Mouse (Mus musculus): Measurements from ENCODE around the gene Eps15l1.
A peak's percentile ranks its signal among the peaks of the same experiment; 100 is the strongest.

Gene Eps15l1

DNA sequence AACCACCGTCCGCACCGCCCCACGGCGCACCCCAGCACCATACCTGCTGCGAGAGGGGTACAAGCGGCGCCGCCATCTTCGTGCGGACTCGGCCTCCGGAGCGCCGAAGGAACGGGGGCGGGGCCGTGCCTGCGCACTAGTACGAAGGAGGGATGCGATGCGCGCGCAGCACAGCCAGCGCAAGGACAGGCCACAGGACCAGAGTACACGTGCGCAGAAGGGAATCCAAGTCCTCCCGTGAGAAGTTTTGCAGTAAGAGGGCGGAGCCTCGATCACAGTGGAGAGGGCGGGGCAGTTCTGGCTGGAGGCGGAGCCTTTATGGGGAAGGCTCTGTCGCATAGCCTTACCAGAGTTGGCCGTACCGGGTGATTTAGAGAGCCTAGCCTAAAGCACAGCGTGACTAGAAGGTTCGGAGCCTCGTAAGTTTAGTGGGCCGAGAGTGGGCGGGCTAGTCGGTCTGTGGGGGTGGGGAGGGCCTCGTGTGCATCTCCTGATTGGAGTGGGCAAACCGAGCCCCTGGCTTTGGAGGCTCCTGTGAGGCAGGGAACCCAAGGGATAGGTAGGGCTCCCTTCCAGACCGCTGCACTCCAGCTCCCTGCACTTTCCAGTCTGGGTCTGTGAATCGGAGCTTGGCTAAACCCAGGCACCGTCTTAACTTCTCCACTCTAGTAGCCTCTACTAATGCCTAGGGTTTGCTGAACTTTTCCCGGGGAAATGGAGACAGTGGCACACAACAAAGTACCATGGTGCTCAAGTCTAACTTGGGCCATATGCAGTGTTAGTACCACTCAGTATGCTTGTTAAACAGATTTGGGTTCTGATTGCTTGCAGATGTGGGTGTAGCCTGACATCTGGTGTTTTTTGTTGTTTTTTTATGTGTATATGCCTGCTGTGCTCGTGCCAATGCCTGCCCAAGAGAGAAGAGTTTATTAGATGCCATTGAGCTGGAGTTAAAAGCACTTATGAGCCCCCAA is at the start of gene Eps15l1:
Eps15l1 (minus strand) TSS at position 99 of the 974 bp plus-strand sequence.
- DNase-seq (ENCODE audit: low spot score) = peak; percentile 100

DNA sequence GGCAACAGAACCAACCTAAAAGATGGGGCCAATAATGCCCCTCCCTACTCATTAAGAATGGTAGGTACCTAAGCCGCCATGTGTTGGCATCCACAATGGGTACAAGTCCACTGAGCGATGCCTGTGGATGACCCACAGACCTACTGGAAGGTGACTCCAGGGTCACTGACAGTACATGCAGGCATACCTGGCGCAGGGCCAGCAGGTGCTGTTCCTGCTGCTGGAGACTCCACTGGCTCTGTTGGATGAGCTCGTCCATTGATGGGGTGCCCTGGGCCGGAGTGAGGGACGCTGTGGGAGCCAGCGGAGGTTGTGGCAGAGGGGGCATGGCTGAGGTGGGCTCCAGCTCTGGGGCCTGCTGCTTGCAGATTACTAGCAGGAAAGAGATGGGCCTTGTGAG is 49.4 kb upstream of the Eps15l1 start:
- DNase-seq (ENCODE audit: low spot score) = peak; percentile 62

DNA sequence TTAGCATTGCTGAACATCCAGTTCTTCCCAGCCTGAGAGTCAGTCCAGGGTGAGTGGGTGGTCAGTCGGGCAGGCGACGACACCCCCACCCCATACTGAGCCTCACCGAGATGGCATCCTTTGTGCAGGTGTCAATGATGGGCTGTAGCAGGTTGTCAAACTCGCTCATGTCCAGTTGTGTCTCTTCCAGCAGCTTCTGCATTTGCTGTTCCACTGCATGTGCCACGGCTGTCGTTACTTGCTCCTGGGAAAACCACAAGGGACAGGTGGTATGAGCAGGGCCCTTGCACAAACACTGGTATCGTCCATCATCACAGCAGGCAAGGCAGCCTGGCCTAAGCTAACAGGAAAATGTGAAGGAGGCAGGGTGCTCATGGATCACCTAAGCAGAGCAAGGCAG is 48.7 kb upstream of the Eps15l1 start:
- DNase-seq (ENCODE audit: low spot score) = no peak

DNA sequence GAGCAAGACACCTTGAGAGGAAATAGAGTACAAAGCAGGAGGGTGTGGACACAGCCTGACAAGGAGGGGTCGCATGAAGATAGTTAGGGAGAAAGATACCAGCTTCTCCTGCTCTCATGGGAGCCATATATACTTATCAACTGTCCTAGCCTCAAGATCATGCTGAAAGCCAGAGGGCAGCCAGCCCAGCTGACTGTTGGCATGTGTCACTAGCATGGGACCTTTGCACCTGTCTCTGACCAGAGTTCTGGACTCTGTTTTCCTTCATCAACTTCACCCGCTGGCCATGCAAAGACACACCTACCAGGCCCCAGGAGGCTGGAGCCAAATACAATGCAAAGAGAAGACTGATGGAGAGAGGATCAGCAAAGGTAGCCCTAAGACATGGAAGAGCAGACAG is 48.0 kb upstream of the Eps15l1 start:
- DNase-seq (ENCODE audit: low spot score) = no peak

DNA sequence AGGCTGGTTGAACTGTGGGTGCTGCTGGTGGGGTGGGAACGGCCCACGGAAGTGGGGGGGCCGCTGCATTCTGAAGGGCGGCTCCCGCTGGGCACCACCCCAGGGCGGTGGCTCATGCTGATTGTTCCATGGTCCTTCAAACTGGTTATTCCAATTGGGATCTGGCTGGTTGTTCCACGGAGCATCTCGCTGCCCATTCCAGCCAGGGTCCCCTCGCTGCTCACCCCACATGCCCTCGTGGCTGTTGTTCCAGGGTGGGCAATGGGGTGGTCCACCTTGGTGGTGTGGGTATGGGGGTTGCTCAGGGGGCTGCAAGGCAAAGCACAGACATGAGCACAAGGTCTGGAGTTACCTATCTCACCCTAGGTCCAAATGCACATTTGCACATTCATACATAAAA is 43.0 kb upstream of the Eps15l1 start:
- DNase-seq (ENCODE audit: low spot score) = no peak

DNA sequence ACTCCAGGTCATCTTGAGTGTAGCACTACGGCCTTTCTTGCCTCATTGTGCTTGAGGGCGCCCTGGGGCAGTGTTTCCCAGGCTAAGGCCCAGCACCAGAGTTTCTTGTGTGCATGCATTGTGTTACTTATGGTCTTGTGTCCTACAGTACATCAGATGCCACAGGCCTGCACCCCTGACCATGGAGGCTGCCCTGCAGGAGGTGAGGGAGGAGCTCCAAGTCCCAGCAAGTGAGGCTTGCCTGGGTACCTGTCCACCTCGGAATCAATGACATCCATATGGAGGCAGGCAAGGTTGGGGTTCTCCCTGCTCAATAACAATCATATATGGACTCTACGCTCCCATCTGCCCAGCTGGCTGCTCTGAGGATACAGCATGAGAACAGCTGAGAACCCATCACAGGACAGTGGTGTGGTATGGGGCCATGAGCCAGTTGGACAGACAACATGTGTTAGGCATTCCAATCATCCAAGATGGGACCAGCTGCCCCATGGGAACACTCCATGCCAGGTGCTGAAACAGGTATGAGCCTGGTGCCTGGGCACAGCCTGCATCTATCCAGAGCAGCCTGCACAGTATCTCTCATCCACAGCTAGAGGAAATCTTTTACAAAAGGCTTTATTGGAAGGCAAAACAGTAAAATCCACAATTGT is 38.7 kb upstream of the Eps15l1 start:
- DNase-seq (ENCODE audit: low spot score) = no peak

DNA sequence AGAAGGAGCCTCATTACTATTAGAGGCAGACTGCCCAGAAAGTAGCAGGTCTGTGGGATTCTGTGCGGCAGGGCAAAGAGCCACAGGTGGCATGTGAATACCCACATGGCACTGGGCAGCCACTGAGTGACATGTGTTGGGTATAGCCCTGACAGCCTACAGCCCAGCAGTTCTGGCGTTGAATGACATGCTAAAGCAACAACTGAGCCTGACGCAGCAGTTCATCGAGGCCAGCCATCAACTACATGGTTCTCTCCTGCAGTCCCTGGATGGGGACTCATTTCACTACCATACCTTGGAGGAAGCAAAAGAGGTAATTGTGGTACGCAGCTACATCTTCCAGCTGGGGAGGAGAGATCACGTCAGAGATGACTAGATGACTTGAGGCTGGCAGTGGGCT is 37.2 kb upstream of the Eps15l1 start:
- no peak for DNase-seq (ENCODE audit: low spot score)

DNA sequence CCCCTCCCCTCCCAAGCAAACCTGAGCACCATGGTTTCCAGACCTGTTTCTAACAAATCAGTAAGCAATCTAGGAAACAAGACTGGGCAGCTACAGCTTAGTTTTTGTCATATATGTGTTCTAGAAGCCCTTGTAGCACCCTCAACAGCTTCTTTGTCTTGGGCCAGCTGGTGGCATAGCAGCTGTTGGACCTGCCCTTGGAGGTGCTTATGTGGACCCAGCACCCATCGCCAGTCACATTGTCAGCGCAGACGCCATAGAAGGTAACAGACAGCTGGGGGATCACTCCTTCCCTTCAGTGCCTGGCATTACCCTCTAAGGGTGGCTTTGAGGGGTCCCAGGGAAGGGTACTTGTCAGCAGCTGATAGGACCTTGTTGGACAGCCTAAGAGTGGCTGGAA is 36.5 kb upstream of the Eps15l1 start:
- DNase-seq (ENCODE audit: low spot score) = no peak

DNA sequence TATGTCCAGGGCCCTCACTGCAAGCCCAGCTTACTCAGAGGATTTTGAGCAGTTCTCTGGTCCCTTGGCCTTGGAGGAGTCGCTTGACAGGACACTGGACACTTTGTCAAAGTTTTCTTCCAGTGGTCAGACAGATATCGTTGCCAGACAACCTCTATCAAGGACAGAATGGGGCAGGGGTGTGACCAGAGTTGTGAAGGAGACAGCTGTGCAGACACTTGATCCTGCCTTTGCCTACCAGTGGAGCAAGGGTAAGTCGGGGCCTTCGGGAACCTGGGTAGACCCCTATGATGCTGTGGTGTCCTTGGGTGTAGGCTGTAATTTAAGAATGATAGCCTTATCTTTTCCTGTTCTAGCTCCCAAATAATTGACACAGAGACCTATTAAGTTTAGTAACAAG is 34.1 kb upstream of the Eps15l1 start:
- DNase-seq (ENCODE audit: low spot score) = no peak

DNA sequence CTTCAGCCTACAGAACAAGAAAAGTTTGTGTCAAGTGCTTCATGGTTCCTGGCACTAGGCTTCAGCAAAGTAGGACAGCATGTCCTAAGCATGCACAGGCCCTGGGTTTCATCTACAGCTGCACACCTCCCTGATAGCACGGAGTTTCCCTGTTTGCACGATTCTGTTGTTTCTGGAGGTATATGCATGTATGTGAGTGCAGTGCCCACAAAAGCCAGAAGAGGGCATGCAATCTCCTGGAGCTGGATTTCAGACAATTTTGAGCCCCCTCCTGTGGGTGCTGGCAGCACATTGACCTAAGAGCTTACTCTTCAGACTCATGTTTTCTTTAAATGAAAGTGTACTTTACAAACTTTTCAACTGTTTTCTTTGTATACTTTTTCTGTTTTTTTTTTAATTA is 32.6 kb upstream of the Eps15l1 start:
- no peak for DNase-seq (ENCODE audit: low spot score)

DNA sequence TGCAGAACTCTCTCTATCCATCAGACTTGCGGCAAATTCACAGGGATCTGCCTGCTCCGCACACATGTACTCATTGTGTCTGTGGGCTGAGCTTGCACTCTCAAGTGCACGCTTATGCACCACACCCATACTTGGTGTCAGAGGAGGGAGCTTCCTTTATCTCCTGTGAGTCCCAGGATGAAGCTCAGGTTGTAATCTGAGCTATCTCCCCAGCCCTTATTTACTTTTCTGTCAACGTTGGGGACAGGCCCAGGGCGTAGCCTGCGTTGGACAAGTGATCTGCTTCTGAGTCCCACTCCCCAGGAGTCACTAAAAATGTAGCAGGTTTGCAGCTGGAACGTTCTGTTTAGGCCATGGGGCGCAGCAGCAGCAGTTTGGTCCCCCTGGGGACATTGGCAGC is 30.3 kb upstream of the Eps15l1 start:
- no peak for DNase-seq (ENCODE audit: low spot score)

DNA sequence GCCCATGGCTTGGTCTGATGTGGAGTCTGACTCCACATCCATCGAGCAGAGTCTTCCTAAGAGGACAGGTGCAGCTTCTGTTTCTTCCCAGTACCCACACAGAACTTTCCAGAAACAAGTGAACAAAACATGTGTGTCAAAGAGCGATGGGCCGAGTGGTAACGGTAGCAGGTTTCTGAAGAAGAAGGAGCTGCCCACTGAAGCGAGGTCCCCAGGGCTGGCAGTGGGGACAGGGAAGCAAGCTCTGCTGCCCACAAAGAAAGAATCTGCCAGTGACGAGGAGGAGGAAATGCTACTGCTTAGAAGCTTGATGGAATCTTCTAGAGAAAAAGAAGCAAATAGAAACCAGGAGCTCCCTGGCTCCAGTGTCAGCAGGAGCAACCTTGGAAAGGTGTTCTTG is 23.8 kb upstream of the Eps15l1 start:
- no peak for DNase-seq (ENCODE audit: low spot score)

DNA sequence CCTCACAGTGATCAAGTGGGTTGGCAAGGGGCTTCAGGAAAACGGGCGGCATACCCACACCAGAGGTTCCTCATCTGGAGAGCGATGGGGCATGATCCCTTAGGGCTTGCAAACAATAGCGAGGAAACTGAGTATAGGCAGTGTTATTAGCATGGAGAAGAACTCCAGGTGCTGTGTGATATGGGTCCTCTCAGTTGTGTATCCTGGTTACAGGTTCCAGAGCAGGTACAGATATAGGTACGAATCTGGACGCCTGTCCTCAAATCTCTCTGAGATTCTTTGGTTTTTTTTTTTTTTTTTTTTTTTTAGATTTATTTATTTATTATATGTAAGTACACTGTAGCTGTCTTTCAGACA is 22.7 kb upstream of the Eps15l1 start:
- DNase-seq (ENCODE audit: low spot score) = no peak

DNA sequence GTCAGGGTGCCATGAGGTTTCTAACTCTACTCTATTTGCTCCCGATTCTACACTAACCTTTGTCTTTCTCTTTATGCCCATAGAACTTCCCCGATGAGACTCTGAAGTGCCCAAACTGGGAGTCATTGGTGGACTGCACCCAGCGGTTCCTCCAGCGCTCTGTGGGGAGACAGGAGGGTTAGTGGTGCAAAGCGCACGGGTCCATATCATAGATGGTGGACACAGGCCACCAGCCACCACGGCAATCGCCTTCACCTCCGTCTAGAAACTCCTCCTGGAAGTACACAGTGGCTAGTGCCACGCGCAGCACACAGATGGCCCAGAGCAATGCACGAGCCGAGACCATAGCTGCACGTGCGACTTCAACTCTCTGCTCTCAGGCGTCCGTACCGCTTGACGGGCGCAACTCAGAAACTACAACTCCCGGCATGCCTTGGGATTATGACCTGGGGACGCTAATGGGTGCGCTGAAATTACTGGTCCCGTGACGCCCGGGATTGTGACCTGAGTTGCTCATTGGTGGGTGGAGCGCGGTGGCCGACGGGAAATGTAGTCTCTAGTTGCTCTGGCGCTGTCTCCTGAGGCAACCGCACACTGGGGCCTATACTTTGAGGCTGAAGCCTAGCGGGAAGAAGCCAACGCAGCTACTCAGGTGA is 22.2 kb upstream of the Eps15l1 start, which contains the start of the genes Calr3 and 1700030K09Rik:
Calr3 (minus strand) TSS at position 533 of the 656 bp plus-strand sequence.
1700030K09Rik (plus strand) TSS at position 543 of the 656 bp plus-strand sequence.
- DNase-seq (ENCODE audit: low spot score) = peak; percentile 99

DNA sequence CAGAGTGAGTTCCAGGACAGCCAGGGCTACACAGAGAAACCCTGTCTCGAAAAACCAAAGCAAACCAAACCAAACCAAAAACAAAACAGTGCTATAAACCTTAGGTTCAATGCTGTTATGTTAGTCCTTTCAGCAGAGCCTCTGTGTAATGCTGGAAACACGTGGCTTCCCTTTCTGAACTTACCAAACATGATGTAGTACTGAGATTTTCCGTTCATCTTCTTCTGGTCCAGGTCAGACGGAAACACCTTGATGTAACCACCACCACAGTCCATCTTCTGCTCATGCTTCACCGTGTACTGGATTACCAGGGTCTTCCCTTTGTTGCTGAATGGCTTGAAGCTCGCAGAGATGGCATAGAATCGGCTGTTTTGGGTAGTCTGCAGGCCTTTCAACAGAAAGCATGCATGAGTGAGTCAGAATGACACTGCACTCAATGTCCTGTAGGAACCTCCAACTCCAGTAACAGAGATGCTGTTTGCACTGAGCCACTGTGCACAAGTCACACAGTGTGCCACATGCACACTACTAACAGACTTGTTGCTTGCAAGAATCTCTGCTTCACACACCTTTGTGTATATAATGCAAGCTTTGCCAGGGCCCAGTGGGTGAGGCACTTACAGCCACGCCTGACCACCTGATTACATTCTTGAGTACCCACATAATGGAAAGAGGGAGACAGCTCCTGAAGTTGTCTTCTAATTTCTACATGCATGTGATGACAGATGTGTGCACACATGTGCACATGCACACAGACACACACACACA is 17.2 kb upstream of the Eps15l1 start:
- DNase-seq (ENCODE audit: low spot score) = no peak

DNA sequence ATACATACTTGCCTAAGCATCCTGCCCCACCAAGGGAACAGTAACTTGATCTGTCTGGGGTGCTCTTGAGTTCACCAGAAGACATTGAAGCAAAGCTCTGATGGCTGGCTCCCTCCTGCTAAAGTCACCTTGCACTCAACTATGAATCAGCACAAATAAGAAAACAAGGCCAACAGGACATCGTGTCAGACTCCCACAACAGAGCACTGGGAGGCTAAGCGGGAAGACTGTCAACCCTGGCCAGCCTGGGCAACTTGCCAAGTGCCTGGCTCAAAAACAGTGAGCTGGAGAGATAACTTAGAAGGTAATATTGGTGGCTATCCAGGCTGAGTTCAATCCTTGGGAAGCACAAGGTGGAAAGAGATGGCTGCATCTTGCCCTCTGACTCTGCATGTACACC is 13.7 kb upstream of the Eps15l1 start:
- DNase-seq (ENCODE audit: low spot score) = peak; percentile 82

DNA sequence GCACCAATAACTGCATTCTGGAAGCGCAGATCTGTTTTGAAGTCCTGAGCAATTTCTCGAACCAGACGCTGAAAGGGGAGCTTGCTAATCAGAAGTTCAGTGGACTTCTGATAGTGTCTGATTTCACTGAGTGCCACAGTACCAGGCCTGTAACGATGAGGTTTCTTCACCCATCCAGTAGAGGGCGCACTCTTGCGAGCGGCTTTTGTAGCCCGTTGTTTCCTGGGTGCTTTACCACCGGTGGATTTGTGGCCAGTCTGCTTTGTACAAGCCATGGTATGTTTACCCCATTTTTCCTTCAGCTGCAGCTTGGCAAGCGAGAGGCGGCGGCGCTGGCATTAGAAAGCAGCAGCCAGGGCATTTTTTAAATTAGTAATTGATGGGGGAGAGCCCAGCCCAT is 8.4 kb upstream of the Eps15l1 start:
- DNase-seq (ENCODE audit: low spot score) = no peak

DNA sequence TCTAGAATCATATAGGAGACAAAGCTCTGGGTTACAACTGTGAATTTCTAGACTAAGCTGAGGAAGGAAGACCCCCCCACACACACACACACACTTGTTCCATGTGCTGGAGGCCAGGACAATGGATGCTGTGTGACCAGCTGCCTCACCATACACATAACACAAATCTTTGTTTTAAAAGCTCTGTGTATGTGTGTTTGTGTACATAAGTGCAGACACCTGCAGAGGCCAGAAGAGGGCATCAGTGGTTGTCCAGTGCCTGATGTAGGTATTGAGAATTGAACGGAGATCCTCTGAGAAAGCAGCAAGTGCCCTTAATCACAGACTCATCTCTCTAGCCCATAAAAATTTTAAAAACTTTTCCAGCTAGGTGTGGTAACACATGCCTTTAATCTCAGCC is 1.7 kb upstream of the Eps15l1 start:
- no peak for DNase-seq (ENCODE audit: low spot score)

DNA sequence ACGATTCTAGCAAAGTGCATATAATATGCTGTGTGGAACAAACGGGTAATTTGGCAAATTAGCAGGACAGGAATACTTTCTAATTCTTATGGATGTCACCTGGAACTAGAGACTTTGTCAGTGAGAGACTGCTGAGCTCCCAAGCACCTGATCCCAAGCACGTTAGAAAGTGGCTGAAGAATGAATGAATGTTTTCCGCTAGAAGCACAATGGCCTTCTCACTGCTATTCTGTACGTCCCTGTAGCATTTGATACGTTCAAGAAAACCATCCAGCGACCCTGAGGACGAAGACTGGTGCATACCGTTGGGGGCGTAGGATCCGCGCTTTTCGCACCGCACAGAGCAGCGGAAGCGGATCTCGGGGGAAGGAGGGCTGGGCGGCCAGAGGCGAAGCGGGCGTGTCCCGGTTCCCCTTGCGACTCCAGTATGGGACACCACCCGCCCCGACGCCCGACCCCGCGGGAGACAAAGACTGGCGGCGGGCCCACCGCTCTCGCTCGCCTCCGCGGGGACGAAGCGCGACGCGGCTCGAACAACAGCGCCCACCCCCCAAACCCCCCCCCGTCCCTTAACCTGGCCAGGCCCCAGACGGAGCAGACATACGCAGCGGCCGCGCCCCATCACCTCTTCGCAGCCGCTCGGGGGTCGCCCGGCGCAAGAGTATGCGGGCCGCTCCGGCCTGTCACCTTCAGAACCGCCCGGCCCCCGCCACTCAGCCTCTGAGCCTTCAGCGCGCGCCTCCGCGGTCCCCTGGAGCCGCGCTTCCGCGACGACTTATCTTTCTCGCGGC is 494 bp downstream of the Eps15l1 start:
- DNase-seq (ENCODE audit: low spot score) = peak; percentile 74

DNA sequence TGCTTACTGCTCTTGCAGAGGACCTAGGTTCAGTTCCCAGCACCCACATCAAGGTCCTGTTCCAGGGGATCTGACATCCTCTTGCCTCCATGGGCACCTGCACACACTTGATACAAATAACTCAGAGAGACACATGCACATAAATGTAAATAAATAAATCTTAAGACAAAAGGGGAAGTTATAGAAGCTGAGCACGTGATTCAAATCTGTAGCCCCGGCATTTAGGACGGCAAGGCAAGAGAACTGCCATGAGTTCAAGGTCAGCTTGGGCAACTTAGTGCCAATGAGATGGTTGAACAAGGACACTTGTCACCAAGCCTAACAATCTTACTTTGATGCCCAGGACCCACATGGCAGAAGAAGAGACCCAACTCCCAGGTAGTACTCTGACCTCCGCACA is 3.2 kb downstream of the Eps15l1 start:
- DNase-seq (ENCODE audit: low spot score) = no peak

DNA sequence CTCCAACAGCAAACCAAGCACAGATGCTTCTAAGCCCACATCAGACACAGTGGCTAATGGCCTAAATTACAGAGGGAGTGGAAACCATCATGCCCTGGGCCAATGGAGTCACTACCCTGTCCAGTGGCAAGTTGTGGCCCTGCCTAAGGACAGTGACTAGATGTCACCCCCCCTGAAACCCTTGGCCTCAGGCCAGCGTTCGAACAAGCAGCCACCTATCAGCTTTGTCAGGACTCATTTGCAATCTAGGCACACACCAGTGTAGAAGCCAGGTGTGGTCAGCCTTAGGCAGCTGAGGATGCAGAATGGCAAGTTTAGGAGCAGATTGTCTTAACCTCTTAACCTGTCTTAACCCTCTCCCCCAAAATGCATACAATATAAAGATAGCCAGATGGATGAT is 6.0 kb downstream of the Eps15l1 start:
- peak; percentile 58 for DNase-seq (ENCODE audit: low spot score)
